Mouse (Mus musculus) MEL (cell line): ENCODE measurements at regions not wholly inside any gene's neighbourhood (a gene's known extent, or its start where the extent isn't known, plus 50 kb on each side); places are given as distances from the start of the nearest gene placed in this dataset.

Experiments
- DNase-seq: peaks from one replicate; pipeline ENCODE4 v3.0.0; 2011; ENCODE audit warnings: low read depth, low spot score
- H3K27ac ChIP-seq: 2 replicates; pipeline ENCODE4 v1.5.1; 2012; ENCODE audit warnings: low read depth, mild to moderate bottlenecking, control low read depth, low read length, moderate library complexity; ENCODE audit not compliant: control insufficient read depth
- H3K27me3 ChIP-seq, 2 experiments: fragments of 150-350 bp in 1 of 2; sonication (generic) in 1 of 2; 2 replicates each; pipeline ENCODE4 v1.6.1; 2012; ENCODE audit warnings: low read length in 2 of 2, mild to moderate bottlenecking in 2 of 2, improper control_type of control experiment in 1 of 2, moderate library complexity in 1 of 2; ENCODE audit not compliant: insufficient read depth in 2 of 2, control insufficient read depth in 1 of 2
- H3K36me3 ChIP-seq, 2 experiments: 2 replicates each; pipeline ENCODE4 v1.6.1; 2012 to 2014; ENCODE audit warnings: low read length in 2 of 2, improper control_type of control experiment in 1 of 2, inconsistent platforms in 1 of 2, mild to moderate bottlenecking in 1 of 2; ENCODE audit not compliant: insufficient read depth in 2 of 2, control insufficient read depth in 1 of 2
- H3K4me1 ChIP-seq, 2 experiments: fragments of 150-350 bp in 1 of 2; sonication (generic) in 1 of 2; 2 replicates each; pipeline ENCODE4 v1.6.1; 2012; ENCODE audit warnings: low read length in 2 of 2, improper control_type of control experiment in 1 of 2, mild to moderate bottlenecking in 1 of 2; ENCODE audit not compliant: insufficient read depth in 2 of 2, control insufficient read depth in 1 of 2
- H3K4me3 ChIP-seq, 2 experiments: fragments of 150-350 bp in 1 of 2; sonication (generic) in 1 of 2; 2 replicates each; pipeline ENCODE4 v1.5.1; 2012; ENCODE audit warnings: low read depth in 2 of 2, low read length in 2 of 2, mild to moderate bottlenecking in 2 of 2, moderate library complexity in 2 of 2, control low read depth in 1 of 2, improper control_type of control experiment in 1 of 2; ENCODE audit not compliant: control insufficient read depth in 1 of 2, insufficient read depth in 1 of 2
- H3K79me2 ChIP-seq: 2 replicates; pipeline ENCODE4 v1.6.1; 2012; ENCODE audit warnings: mild to moderate bottlenecking, low read length, moderate library complexity; ENCODE audit not compliant: control insufficient read depth, poor library complexity, insufficient read depth
- H3K9ac ChIP-seq: 2 replicates; pipeline ENCODE4 v1.6.1; 2012; ENCODE audit warnings: low read depth, mild to moderate bottlenecking, control low read depth, low read length, moderate library complexity; ENCODE audit not compliant: control insufficient read depth, poor library complexity, severe bottlenecking
- H3K9me3 ChIP-seq: fragments of 150-350 bp; sonication (generic); replicated peaks from 2 replicates; pipeline ENCODE4 v1.6.1; 2012; ENCODE audit warnings: mild to moderate bottlenecking, low read length, improper control_type of control experiment, moderate library complexity; ENCODE audit not compliant: insufficient read depth
- CHD2 ChIP-seq: IDR thresholded peaks from 2 replicates; pipeline ENCODE4 v1.6.1; 2011; ENCODE audit warnings: low read length, improper control_type of control experiment
- CTCF ChIP-seq, 3 experiments: IDR thresholded peaks in 2 of 3; conservative IDR thresholded peaks in 1 of 3; 2 replicates each; pipeline ENCODE4 v1.5.1; 2011 to 2012; ENCODE audit warnings: low read length in 3 of 3, low read depth in 2 of 3, mild to moderate bottlenecking in 2 of 3, improper control_type of control experiment in 1 of 3, inconsistent platforms in 1 of 3, mixed read lengths in 1 of 3, moderate library complexity in 1 of 3; ENCODE audit not compliant: control insufficient read depth in 1 of 3, insufficient read depth in 1 of 3, poor library complexity in 1 of 3, severe bottlenecking in 1 of 3
- E2F4 ChIP-seq: IDR thresholded peaks from 2 replicates; pipeline ENCODE4 v1.6.1; 2011; ENCODE audit warnings: low read depth, low read length, improper control_type of control experiment, borderline replicate concordance
- ELF1 ChIP-seq: IDR thresholded peaks from 2 replicates; pipeline ENCODE4 v1.6.1; 2014; ENCODE audit warnings: low read depth, mild to moderate bottlenecking, inconsistent platforms, low read length, improper control_type of control experiment, moderate library complexity
- EP300 ChIP-seq, 2 experiments: IDR thresholded peaks; 2 replicates each; pipeline ENCODE4 v1.6.1; 2011; ENCODE audit warnings: improper control_type of control experiment in 2 of 2, low read length in 2 of 2, low read depth in 1 of 2, mild to moderate bottlenecking in 1 of 2
- GABPA ChIP-seq: IDR thresholded peaks from 2 replicates; pipeline ENCODE4 v1.6.1; 2012; ENCODE audit warnings: low read depth, mild to moderate bottlenecking, inconsistent platforms, low read length, improper control_type of control experiment, moderate library complexity
- GATA1 ChIP-seq: IDR thresholded peaks from 2 replicates; pipeline ENCODE4 v1.6.1; 2011; ENCODE audit warnings: low read depth, low read length, improper control_type of control experiment
- MAFK ChIP-seq: IDR thresholded peaks from 2 replicates; pipeline ENCODE4 v1.6.1; 2011; ENCODE audit warnings: low read depth, mild to moderate bottlenecking, low read length, improper control_type of control experiment, borderline replicate concordance
- MAX ChIP-seq: IDR thresholded peaks from 2 replicates; pipeline ENCODE4 v1.6.1; 2011; ENCODE audit warnings: low read length, improper control_type of control experiment
- MXI1 ChIP-seq: IDR thresholded peaks from 2 replicates; pipeline ENCODE4 v1.6.1; 2011; ENCODE audit warnings: mild to moderate bottlenecking, low read depth, low read length, improper control_type of control experiment
- NELFE ChIP-seq: IDR thresholded peaks from 2 replicates; pipeline ENCODE4 v1.6.1; 2011; ENCODE audit warnings: low read depth, low read length, improper control_type of control experiment
- POLR2A ChIP-seq, 2 experiments: IDR thresholded peaks; 2 replicates each; pipeline ENCODE4 v1.6.1; 2011 to 2012; ENCODE audit warnings: low read length in 2 of 2, mild to moderate bottlenecking in 2 of 2, control low read depth in 1 of 2, improper control_type of control experiment in 1 of 2, low read depth in 1 of 2, moderate library complexity in 1 of 2; ENCODE audit not compliant: control insufficient read depth in 1 of 2, insufficient read depth in 1 of 2, poor library complexity in 1 of 2
- RAD21 ChIP-seq: IDR thresholded peaks from 2 replicates; pipeline ENCODE4 v1.6.1; 2011; ENCODE audit warnings: mild to moderate bottlenecking, low read depth, low read length, improper control_type of control experiment
- SIN3A ChIP-seq: IDR thresholded peaks from 2 replicates; pipeline ENCODE4 v1.6.1; 2012; ENCODE audit warnings: low read length, improper control_type of control experiment, inconsistent platforms
- SMC3 ChIP-seq: IDR thresholded peaks from 2 replicates; pipeline ENCODE4 v1.6.1; 2011; ENCODE audit warnings: low read depth, low read length, improper control_type of control experiment
- TAL1 ChIP-seq: IDR thresholded peaks from 2 replicates; pipeline ENCODE4 v1.6.1; 2012; ENCODE audit warnings: mild to moderate bottlenecking, inconsistent platforms, low read length, moderate library complexity, mixed read lengths
- TBP ChIP-seq: IDR thresholded peaks from 2 replicates; pipeline ENCODE4 v1.8.0; 2011; ENCODE audit warnings: low read depth, low read length, improper control_type of control experiment
- TCF12 ChIP-seq: IDR thresholded peaks from 2 replicates; pipeline ENCODE4 v1.6.1; 2014; ENCODE audit warnings: low read depth, mild to moderate bottlenecking, inconsistent platforms, low read length, improper control_type of control experiment, moderate library complexity
- ZC3H11A ChIP-seq: IDR thresholded peaks from 2 replicates; pipeline ENCODE4 v1.6.1; 2012; ENCODE audit warnings: low read depth, mild to moderate bottlenecking, inconsistent platforms, low read length, improper control_type of control experiment
- ZKSCAN1 ChIP-seq: IDR thresholded peaks from 2 replicates; pipeline ENCODE4 v1.6.1; 2012; ENCODE audit warnings: low read depth, mild to moderate bottlenecking, inconsistent platforms, low read length, improper control_type of control experiment, moderate library complexity

DNA sequence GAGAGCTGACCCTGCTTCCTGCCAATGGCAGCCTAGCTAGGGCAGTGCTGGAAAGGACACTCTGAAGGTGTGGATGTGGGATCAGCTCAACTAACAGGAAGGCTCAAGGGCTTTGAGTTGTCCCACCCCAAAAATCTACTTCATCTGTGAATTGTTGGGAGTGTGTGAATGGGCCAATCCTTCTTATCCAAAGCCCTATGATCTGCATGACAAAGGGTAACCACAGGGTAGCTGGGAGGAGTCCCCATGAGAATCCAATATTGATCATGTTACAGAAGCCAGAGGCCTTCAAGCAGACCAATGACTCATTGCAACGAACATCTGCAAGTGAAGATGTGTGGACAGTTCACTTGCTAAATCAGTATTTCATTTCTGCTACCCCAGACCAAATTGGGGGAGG lies 51.1 kb upstream of the Adra1b start:
- no peaks in the 10 kb centered on the region for H3K36me3 ChIP-seq
- TF ChIP-seq E2F4 (no peak), TAL1 (no peak), ZC3H11A (no peak), GATA1 (no peak), CTCF (IDR thresholded peaks at IDR 0.05 in 2 of 3, conservative IDR thresholded peaks at IDR 0.05 in 1 of 3; ENCODE audit: control insufficient read depth in 1 of 3, insufficient read depth in 1 of 3, low read depth in 2 of 3, low read length in 3 of 3, poor library complexity in 1 of 3, severe bottlenecking in 1 of 3) (no peak), CHD2 (no peak), MAX (no peak), GABPA (no peak), MXI1 (no peak), TBP (no peak), MAFK (no peak), TCF12 (no peak)
- TF ChIP-seq, all 39 proteins: peak for 0
- H3K4me1 ChIP-seq: no peaks in the 10 kb centered on the region
- H3K27ac ChIP-seq: no peak overlapping the region
- no peaks in the 10 kb centered on the region for H3K79me2 ChIP-seq
- H3K9ac ChIP-seq: no peak overlapping the region
- no peaks in the 10 kb centered on the region for H3K27me3 ChIP-seq
- DNase-seq: no peak
- H3K9me3 ChIP-seq: no peaks in the 10 kb centered on the region
- H3K4me3 ChIP-seq: no peak overlapping the region

DNA sequence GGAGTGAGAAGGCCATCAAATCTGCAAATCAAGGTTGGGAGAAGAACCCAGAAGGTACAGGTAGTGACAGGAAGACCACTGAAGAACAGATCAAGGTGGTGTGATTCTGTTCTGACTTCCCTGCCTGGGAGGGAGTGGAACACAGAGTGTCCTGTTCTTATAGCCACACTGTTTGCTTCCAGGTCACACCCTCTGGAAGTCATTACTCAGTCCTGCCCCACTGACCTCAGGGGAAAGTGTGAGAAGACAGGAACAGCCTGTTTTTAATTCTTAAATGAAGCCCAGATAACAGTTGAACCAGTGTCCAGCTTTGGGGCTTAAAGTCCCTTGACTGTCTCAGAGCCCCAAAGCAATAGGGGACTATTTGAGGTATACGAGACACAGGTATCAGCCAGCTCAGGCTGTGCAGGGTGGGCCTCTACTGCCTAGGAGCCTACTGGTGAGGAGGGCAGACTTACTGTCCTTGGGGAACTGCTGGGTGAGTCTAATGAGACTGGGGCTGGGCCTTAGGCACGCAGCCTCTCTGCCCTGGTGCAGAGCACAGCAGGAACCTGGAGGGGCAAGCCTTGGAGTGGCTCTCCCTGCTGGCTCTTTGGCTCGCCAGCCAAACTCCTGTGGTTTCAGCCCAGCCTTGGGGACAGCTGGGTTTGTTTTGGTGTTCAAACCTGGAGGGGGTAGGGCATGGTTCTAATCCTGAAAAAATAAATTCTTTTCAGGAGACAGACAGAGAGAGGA lies 57.4 kb upstream of the Adra1b start:
- H3K79me2 ChIP-seq: no peaks in the 10 kb centered on the region
- TF ChIP-seq MAFK (no peak), SIN3A (no peak), SMC3 (no peak), RAD21 (no peak), GABPA (no peak), ELF1 (no peak), POLR2A (IDR thresholded peaks at IDR 0.05; ENCODE audit: control insufficient read depth in 1 of 2, insufficient read depth in 1 of 2, low read depth in 1 of 2, low read length in 2 of 2, poor library complexity in 1 of 2) (no peak), ZKSCAN1 (no peak), TBP (no peak), E2F4 (no peak), NELFE (no peak), EP300 (IDR thresholded peaks at IDR 0.05; ENCODE audit: low read depth in 1 of 2, low read length in 2 of 2) (no peak)
- H3K27ac ChIP-seq: no peak overlapping the region
- H3K4me3 ChIP-seq: no peak overlapping the region
- no peaks in the 10 kb centered on the region for H3K9me3 ChIP-seq
- no peak for DNase-seq
- H3K27me3 ChIP-seq: no peaks in the 10 kb centered on the region; a peak in 1 of 4 replicates
- no peaks in the 10 kb centered on the region for H3K36me3 ChIP-seq
- no peaks in the 10 kb centered on the region for H3K4me1 ChIP-seq
- H3K9ac ChIP-seq: no peak overlapping the region
